Mouse (Mus musculus) lung, adult 2 months (tissue): ENCODE results near the gene Adgrg1.

Source experiments
- CTCF ChIP-seq: fragments of 200-500 bp; IDR thresholded peaks from 2 replicates; pipeline ENCODE4 v1.5.1; 2011; ENCODE audit warnings: mild to moderate bottlenecking, low read length, control low read depth; ENCODE audit not compliant: insufficient read depth
- POLR2A ChIP-seq: fragments of 200-500 bp; IDR thresholded peaks from 2 replicates; pipeline ENCODE4 v1.6.1; 2011; ENCODE audit warnings: low read depth, mild to moderate bottlenecking, control low read depth, low read length, borderline replicate concordance; ENCODE audit errors: extremely low read depth

- TF ChIP-seq CTCF (no peak), POLR2A (no peak)
Measured at GRCm38 (mm10) chr8:95046982-95047381, 72.4 kb downstream of the Adgrg1 start.
